Mouse (Mus musculus) liver, postnatal 0 days (tissue): Measurements from ENCODE around the gene Cggbp1.

Source experiments
- CTCF ChIP-seq: sonication (generic); IDR thresholded peaks from 2 replicates; pipeline ENCODE4 v1.5.1; 2016; ENCODE audit warnings: antibody characterized with exemption, low read depth
- EP300 ChIP-seq: IDR thresholded peaks from 2 replicates; pipeline ENCODE4 v1.6.1; 2016; ENCODE audit warnings: antibody characterized with exemption, low read depth, mild to moderate bottlenecking

DNA sequence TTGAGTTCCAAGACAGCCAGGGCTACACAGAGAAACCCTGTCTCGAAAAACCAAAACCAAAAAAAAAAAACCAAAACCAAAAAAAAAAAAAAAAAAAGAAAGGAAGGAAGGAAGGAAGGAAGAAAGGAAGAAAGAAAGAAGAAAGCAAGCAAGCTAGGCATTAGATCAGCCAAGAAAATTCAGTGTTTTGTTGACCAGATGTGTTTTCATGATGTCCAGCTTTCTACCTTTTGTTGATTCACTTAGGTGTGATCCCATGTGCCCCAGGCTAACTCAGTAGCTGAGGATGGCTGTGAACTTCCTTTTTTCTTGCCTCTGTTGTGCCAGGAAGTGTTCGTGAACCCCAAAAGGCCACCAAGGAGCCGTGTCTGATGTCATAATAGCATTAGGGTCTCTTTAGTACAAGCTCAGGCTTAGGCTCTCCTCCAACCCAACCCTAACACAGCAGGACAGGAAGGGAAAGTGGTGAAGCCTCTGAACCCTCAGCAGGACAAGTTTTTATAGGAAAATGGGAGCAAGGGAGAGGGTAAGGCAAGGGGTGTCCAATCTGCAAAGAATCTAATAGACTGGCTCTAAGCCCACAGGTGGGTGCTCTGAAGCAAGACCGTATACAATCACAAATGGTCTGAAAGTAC is 25.0 kb downstream of the Cggbp1 start:
- TF ChIP-seq CTCF: no peak
- no peak for TF ChIP-seq EP300
